Mouse (Mus musculus) left cerebral cortex, postnatal 10 days (tissue): ENCODE measurements around the gene Slc28a1. TPM values are rescaled to one million over a fixed set of nuclear protein-coding genes. Genes with fewer than 3 reads are reported as not detected.
"Not testable (repeated sequence)": the region's sequence is repeated elsewhere in the genome, so short reads cannot be mapped to it uniquely, and the experiment has no call there.

Experiments used
- DNase-seq, 2 experiments: peaks; one replicate each; pipeline ENCODE4 v3.0.0; 2021 to 2022; ENCODE audit warnings: low spot score in 2 of 2, mixed read lengths in 1 of 2; ENCODE audit errors: extremely low spot score in 1 of 2
- intact Hi-C: fragments of 180-260 bp; cut with DNase I; formaldehyde crosslinking; loops from one replicate; pipeline ENCODE4 v1.15.1; 2025
- total RNA-seq, 2 experiments: library from RNA; stranded (reverse); gene quantifications; 2 replicates each; pipeline ENCODE4 v1.2.3; 2021

The Slc28a1 gene
- total RNA-seq, 2 experiments from 2014 or later = 0.15 TPM; not detected in 1

DNA sequence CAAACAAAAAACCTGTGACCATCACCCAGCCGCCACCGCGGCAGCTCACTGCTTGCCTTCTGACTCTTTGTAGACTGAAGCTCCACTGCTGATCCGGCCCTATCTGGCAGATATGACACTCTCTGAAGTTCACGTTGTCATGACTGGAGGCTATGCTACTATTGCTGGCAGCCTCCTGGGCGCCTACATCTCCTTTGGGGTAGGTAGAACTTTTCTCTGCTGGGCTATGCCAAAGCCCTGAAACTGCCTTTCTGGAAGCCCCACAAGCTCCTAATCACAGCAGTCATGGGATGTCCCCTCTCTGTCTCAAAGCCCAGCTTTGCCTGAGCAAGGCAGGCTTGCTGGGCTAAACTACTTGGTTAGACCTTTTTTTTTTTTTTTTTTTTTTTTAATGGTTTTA, 38.7 kb downstream of the Slc28a1 start:
- intact Hi-C loops = loop anchor here (10.0 kb wide), 1 partner anchor 419 kb away; no protein-coding TSS in a partner anchor
- DNase-seq = no peak

DNA sequence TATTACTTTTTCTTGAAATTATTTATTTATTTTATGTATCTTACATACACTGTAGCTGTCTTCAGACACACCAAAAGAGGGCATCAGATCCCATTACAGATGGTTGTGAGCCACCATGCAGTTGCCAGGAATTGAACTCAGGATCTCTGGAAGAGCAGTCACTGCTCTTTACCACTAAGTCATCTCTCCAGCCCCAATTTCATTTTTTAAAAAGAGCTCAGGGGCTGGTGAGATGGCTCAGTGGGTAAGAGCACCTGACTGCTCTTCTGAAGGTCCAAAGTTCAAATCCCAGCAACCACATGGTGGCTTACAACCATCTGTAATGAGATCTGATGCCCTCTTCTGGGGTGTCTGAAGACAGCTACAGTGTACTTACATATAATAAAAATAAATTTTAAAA, 39.6 kb downstream of the Slc28a1 start:
- not testable (repeated sequence) for DNase-seq
- intact Hi-C loops = loop anchor here (10.0 kb wide), 1 partner anchor 419 kb away; no protein-coding TSS in a partner anchor

- intact Hi-C loops = loop anchor here (5.0 to 10.0 kb wide), 2 partner anchors 298 to 420 kb away; no protein-coding TSS in a partner anchor
These were observed 40.4 kb downstream of the Slc28a1 start for GRCm38 (mm10) chr7:81154960-81155359.

DNA sequence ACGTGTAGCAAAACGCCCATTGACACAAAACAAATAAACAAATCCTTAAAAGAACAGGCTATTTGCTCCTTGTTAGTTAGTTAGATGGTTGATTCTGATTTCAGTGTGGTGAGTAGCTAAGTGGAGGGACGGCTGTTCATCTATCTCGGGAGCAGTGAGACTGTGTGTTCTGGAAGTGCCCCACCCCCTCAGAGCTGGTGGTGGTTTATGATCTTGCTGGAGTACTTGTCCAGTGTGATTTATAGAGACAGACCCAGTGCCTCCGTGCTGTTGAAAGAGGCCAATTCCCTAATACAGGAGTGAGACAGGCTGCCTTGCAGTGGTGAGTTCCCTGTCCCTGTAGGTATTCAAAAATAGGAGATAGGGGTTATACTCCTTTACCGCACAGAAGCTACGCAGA, 44.3 kb downstream of the Slc28a1 start:
- intact Hi-C loops = loop anchor here (5.0 to 10.0 kb wide), 2 partner anchors 302 to 424 kb away; no protein-coding TSS in a partner anchor
- no peak for DNase-seq

More at GRCm38 (mm10) chr7:81154960-81155359, 40.4 kb downstream of the Slc28a1 start:
- DNase-seq = peak; percentile 9 to 60

- DNase-seq = no peak
- intact Hi-C loops = no loop called here
These were observed 47.1 kb downstream of the Slc28a1 start for GRCm38 (mm10) chr7:81161666-81162065.

DNA sequence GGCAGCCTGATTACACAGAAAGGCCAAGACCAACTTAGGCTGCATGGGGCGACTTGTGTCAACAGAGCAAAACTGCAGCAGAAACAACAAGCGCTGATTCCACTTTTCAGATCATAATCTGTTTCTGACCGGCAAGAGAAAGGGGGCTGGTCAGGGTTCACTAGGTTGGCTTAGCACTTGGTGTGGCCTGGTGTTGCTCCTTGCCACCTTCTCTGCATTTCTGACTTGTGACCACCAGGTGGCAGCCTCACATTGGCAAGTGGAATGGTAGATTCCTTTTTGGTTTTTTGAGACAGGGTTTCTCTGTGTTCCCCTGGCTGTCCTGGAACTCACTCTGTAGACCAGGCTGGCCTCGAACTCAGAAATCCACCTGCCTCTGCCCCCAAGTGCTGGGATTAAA, 47.7 kb downstream of the Slc28a1 start:
- intact Hi-C loops = no loop called here
- DNase-seq = peak; percentile 51 to 75

GRCm38 (mm10) chr7:81164411-81164810, 49.8 kb downstream of the Slc28a1 start:
- intact Hi-C loops = loop anchor here (2.0 kb wide), 1 partner anchor 174 kb away; no protein-coding TSS in a partner anchor
- no peak for DNase-seq

GRCm38 (mm10) chr7:81167124-81167523, 52.5 kb downstream of the Slc28a1 start:
- intact Hi-C loops = loop anchor here (5.0 kb wide), 1 partner anchor 155 kb away; no protein-coding TSS in a partner anchor
- peak in 1 of 2 experiments; percentile 27 for DNase-seq

DNA sequence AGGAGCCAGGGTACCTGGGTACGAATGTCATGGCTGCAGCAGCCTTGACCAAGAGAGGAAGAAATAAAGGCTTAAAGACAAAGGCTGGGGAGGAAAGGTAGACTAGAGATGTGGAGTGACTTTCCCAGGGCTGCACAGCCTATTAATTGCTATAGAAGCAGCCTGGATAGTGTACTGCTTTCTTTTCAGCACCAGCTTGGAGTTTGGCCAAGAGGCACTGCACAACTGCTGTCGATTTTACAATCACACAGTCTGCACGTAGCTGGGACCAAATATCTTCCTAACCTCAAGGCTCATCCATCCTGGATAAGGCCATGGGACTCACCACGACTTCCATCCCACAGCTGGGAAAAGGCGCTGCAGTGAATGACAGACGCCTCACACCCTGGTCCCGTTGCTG, 54.8 kb downstream of the Slc28a1 start:
- intact Hi-C loops = loop anchor here (5.0 kb wide), 1 partner anchor 153 kb away; no protein-coding TSS in a partner anchor
- DNase-seq = no peak

- DNase-seq = no peak
- intact Hi-C loops = no loop called here
These were observed 59.3 kb downstream of the Slc28a1 start for GRCm38 (mm10) chr7:81173931-81174330.

GRCm38 (mm10) chr7:81174654-81175053, 60.1 kb downstream of the Slc28a1 start:
- intact Hi-C loops = no loop called here
- no peak for DNase-seq

GRCm38 (mm10) chr7:81176187-81176769, 61.7 kb downstream of the Slc28a1 start:
- no peak for DNase-seq
- intact Hi-C loops = no loop called here

GRCm38 (mm10) chr7:81179494-81179893, 64.9 kb downstream of the Slc28a1 start:
- DNase-seq = no peak
- intact Hi-C loops = no loop called here

GRCm38 (mm10) chr7:81182492-81183175, 68.0 kb downstream of the Slc28a1 start:
- no peak for DNase-seq
- intact Hi-C loops = no loop called here

GRCm38 (mm10) chr7:81183181-81183580, 68.6 kb downstream of the Slc28a1 start:
- DNase-seq = no peak
- intact Hi-C loops = no loop called here

- no peak for DNase-seq
- intact Hi-C loops = no loop called here
These were observed 69.5 kb downstream of the Slc28a1 start for GRCm38 (mm10) chr7:81184136-81184535.

- intact Hi-C loops = no loop called here
- DNase-seq = no peak
These were observed 70.1 kb downstream of the Slc28a1 start for GRCm38 (mm10) chr7:81184651-81185050.

GRCm38 (mm10) chr7:81186036-81186435, 71.4 kb downstream of the Slc28a1 start:
- intact Hi-C loops = not testable (repeated sequence)

DNA sequence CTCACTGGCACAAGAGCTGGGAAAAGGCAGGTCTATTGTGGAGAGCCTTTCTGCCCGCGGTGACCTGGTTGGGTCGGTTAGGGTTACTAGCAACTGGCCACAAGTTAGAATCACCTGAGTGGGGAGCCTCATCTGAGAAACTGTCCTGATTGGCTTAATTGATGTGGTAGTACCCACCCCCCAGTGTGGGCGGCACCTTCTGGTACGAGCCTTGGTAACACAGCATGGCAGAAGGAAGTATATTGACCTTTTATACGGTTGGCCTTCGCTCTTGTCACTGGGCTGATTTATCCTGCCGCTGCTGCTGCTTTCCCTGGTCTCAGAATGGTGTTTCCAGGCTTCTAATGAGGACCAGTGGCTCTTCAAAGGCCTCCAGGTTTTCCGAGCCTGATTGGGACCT, 74.6 kb downstream of the Slc28a1 start:
- no peak for DNase-seq
- intact Hi-C loops = no loop called here

More at GRCm38 (mm10) chr7:81186036-81186435, 71.4 kb downstream of the Slc28a1 start:
- not testable (repeated sequence) for DNase-seq

DNA sequence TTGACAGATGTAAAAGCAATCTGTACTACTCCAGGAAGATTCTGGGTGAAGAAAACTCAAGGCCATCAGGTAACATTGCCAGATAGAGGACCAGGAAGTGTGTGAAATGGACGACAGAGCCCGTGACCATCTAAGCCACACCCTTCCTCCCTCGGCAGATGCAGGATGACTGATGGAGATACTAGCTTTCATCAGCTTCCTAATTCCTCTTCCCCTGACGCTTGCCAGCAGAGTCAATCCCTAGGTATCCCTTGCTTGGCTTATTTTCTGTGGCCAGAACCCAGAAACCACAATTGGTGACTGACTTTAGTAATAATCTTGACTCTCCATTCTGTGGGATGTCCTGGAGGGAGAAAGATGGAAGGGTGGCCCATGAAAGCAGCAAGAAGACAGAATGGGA, 80.9 kb downstream of the Slc28a1 start:
- DNase-seq = no peak
- intact Hi-C loops = no loop called here
